10 mouse cellular contexts compared by ENCODE assay signal in the genomic region with DNA sequence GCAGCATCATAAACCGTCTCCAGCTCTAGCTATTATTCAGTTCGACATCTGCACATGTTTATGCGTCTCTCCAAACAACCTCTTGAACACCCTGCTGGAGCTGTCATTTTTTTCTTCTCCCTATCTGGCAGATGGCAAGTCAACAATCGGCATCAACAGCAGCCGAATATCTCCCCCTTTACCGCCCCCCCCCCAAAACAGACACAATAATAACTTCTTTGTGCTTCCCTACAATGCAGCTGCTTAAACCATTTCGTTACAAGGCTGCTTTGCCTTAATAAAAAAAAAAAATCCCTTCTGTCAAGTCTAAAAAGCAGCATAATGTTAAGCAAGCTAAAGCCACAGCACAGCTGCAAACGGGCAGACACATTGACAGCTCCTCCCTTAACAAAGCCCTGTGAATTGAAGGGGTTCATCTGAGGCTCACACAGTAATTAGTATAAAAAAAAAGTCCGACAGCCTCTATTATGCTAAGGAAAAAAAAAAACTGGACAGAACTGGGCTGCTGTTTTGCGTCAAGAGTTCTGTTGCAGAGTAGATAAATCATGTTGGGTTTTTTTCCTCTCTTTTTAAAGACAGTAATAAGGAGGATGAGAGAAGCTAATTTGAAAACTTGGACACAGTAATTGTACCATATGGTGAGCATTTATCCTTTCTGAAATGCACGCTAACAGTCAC.
DNase-seq lines count a peak whose midpoint lies in the region; ATAC-seq and TF ChIP-seq lines count a peak whose summit lies in the region.
"Had no signal": no experiment of that assay in that cellular context is flagged by ENCODE, and none has a peak within 500 bp of the region (broad histone marks: within the 10 kb centered on the region; RNA-seq: fewer than 3 reads in every experiment).

No protein-coding gene starts in this region.

- no peak overlapping the region for H3K9ac ChIP-seq in forebrain, embryonic 12.5 days
- peak overlapping the region; percentile 2 for H3K9ac ChIP-seq in midbrain, embryonic 15.5 days

- peaks cover 2% of the 10 kb centered on the region for H3K4me1 ChIP-seq in cortical plate, adult 2 months (ENCODE audit: control insufficient read depth, insufficient read depth, low read length)
- H3K4me1 ChIP-seq in forebrain, embryonic 12.5 days, result peaks cover 33% of the 10 kb centered on the region
- peaks cover 14% of the 10 kb centered on the region for H3K4me1 ChIP-seq in midbrain, embryonic 15.5 days

- H3K9me3 ChIP-seq in forebrain, embryonic 12.5 days, result no peaks in the 10 kb centered on the region
- H3K9me3 ChIP-seq in midbrain, embryonic 15.5 days, result no peaks in the 10 kb centered on the region

- peak overlapping the region; percentile 42 for H3K4me2 ChIP-seq in forebrain, embryonic 12.5 days
- H3K4me2 ChIP-seq in midbrain, embryonic 15.5 days, result peak overlapping the region; percentile 45

- H3K4me3 ChIP-seq in cortical plate, adult 2 months (ENCODE audit: insufficient read depth, low read length), result no peak overlapping the region
- H3K4me3 ChIP-seq in forebrain, embryonic 12.5 days (replicated peaks), result 0 out of 2 replicates have a peak overlapping the region, but pooled peaks have one; percentile 7
- H3K4me3 ChIP-seq in midbrain, embryonic 15.5 days, result peak overlapping the region; percentile 27

- DNase-seq in kidney, postnatal 10 days, result peak; percentile 42
- DNase-seq in kidney, adult 18-20 months, result no peak
- DNase-seq in spleen, postnatal 10 days (ENCODE audit: low spot score in 2 of 2), result no peak
- DNase-seq in heart, postnatal 4 days, result no peak

- no peak for TF ChIP-seq CTCF in cortical plate, adult 2 months (IDR thresholded peaks at IDR 0.05; ENCODE audit: extremely low read depth, insufficient read depth, low read length)

- peak; percentile 90 for ATAC-seq in forebrain, embryonic 12.5 days (ENCODE audit: low FRiP score)
- ATAC-seq in midbrain, embryonic 15.5 days (replicated peaks), result peak; percentile 80
- ATAC-seq in megakaryocyte, adult 5-6 weeks (ENCODE audit: poor library complexity, severe bottlenecking), result no peak
- ATAC-seq: Patski had no signal

- peak overlapping the region; percentile 69; the same call in 1 of the 2 replicates for H3K27ac ChIP-seq in cortical plate, adult 2 months (ENCODE audit: insufficient read depth, low read length)
- peak overlapping the region; percentile 82 for H3K27ac ChIP-seq in forebrain, embryonic 12.5 days
- peak overlapping the region; percentile 74 for H3K27ac ChIP-seq in midbrain, embryonic 15.5 days
- H3K27ac ChIP-seq: macrophage had no signal

- WGBS in forebrain, embryonic 12.5 days, result 4% methylated on average over 11 of the region's 11 CpGs
- WGBS in midbrain, embryonic 15.5 days, result 7% methylated on average over 11 of the region's 11 CpGs

- no peak for TF ChIP-seq POLR2A in cortical plate, adult 2 months (IDR thresholded peaks at IDR 0.05; ENCODE audit: extremely low read depth, insufficient read depth, low read length)

- H3K27me3 ChIP-seq in forebrain, embryonic 12.5 days, result no peaks in the 10 kb centered on the region
- H3K27me3 ChIP-seq in midbrain, embryonic 15.5 days (replicated peaks), result no peaks in the 10 kb centered on the region
- H3K27me3 ChIP-seq: Patski had no signal

- H3K36me3 ChIP-seq in forebrain, embryonic 12.5 days (replicated peaks), result no peaks in the 10 kb centered on the region
- no peaks in the 10 kb centered on the region for H3K36me3 ChIP-seq in midbrain, embryonic 15.5 days (replicated peaks)
